Mouse (Mus musculus) layer of hippocampus, postnatal 10 days (tissue): Measurements from ENCODE around the gene Zbtb6. TPM values are rescaled to one million over a fixed set of nuclear protein-coding genes. Genes with fewer than 3 reads are reported as not detected.

Source experiments
- DNase-seq, 2 experiments: peaks; one replicate each; pipeline ENCODE4 v3.0.0; 2021; ENCODE audit warnings: low spot score in 2 of 2
- long read RNA-seq: library from polyadenylated mRNA; stranded (forward); transcript quantifications from one replicate; pipeline ENCODE4 v2.0.0, GENCODE M21; 2023
- total RNA-seq, 2 experiments: library from RNA; stranded (reverse); gene quantifications; 2 replicates each; pipeline ENCODE4 v1.2.3; 2021

Gene Zbtb6
- total RNA-seq, result 10 to 100 TPM; 14.9 to 16.3 TPM
- long read RNA-seq, full-length matches to known transcripts, result 1 of 3 reads
- long read RNA-seq, partial matches to known transcripts, result 0 of 3 reads
- long read RNA-seq, other reads (novel, unspliced or antisense), result 2 of 3 reads

DNA sequence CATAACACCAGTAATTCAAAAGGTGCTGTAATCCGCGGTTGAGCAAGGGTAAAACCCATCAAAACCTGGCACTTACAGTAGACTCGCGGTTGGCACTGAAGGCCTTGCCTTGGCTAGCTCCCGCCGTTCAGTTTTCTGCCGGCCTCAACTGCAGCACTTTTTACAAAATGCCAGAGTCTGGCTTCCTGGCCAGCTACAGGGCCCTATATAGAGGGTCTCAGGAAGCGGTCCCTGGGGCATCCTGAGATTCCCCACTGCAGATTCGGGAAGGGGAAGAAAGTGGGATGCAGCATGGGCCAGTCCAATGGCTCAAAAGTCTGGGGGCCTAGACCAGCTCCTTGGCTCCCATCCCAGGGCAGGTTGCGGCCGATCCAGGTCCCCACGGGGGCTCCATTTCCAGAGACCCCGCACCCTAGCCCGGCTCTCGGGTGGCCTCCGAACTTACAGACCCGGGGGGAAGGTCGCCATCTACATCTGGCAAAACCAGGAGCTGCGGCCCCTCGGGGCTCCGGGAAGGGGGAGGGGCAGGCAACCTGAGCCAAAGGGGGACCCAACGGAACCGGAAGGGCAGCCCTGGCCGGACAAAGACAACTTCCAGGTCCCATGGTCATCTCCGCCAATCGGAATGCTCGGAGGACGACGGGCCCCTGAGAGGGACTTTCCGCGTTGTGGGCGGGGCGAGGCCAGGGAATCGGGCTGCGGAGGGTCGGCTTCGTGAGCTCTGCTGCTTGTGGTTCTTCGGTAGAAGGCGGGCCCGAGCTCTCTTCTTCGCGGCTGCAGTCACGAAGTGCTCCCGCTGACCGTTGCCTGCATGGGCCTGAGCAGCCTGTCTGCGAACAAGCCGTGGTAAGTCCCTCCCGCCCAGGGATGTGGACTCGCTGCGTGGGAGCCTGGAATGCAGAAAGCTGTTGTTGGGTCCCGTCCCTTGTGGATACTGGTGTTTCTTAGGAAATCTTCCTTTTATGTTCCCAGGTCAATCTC, at the start of gene Zbtb6, which contains the start of the genes Zbtb26 and Rabgap1:
Gene Zbtb6 (minus strand): TSS at position 561 of the 981 bp plus-strand sequence.
Gene Zbtb26 (minus strand): TSS at position 525 of the 981 bp plus-strand sequence.
Gene Rabgap1 (plus strand): TSS at position 669 of the 981 bp plus-strand sequence.
- DNase-seq, result peak; percentile 93 to 96

- DNase-seq, result no peak
Measured at GRCm38 (mm10) chr2:37488956-37489355, 46.0 kb upstream of the Zbtb6 start.

DNA sequence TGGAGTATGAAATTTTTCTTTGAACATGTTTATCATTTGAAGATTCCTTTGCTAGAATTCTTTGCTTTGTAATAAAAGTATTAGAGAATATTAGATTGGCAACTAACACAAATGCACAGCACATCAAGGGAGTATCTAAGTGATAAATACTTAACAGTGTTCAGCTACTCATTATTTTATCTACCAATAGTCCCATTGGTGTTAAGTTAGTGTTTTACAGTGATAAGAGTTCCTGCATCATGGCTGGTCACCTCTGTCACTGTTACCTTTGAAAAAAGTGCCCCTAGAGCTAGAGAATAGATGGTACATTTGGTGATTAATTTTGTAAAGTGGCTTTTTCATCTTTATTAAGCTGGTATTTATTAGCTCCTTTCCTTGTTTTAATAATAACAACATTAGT, 43.4 kb upstream of the Zbtb6 start:
- no peak for DNase-seq

DNA sequence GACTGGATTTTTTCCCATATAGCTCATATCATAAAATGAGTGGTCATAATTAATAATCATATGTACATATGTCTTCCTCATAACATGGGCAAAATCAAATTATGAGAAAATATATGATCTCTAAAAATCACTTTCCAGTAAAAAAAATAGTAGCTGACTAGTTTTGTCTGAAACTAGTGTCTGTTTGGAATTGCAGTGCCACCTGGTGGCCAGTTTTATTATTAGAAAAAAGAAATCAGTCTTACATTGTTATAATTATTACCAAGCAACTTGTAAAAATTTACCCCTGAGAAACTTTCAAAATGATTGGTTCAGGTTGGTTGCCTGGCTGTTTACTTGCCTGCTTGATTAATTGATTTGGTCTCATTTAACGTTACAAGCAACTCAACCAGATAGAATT, 42.4 kb upstream of the Zbtb6 start:
- DNase-seq, result peak in 1 of 2 experiments; percentile 28

DNA sequence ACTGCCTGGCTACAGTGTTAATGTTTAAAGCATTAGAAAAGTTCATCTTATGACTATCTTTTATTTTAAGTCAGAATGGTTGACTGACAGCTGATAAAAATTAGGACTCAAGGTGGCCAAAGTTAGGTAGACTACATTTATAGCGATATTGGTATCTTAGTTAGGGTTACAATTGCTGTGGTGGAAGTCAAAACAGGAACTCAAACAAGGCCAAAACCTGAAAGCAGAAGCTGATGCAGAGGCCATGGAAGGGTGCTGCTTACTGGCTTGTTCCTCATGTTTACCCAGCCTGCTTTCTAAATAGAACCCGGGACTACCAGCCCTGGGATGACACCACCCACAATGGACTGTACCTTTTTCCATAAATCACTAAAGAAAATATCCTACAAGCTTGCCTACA, 41.2 kb upstream of the Zbtb6 start:
- DNase-seq, result no peak

DNA sequence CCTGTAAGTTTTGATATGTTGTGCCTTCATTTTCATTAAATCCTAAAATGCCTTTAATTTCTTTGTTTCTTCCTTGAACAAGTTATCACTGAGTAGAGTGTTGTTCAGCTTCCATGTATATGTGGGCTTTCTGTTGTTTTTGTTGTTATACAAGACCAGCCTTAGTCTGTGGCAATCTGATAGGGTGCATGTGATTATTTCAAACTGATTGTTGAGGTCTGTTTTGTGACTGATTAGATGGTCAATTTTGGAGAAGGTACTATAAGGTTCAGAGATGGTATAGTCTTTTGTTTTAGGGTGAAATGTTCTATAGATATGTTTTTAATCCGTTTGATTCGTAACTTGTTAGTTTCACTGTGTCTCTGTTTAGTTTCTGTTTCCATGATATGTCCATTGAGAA, 37.1 kb upstream of the Zbtb6 start:
- DNase-seq, result no peak

DNA sequence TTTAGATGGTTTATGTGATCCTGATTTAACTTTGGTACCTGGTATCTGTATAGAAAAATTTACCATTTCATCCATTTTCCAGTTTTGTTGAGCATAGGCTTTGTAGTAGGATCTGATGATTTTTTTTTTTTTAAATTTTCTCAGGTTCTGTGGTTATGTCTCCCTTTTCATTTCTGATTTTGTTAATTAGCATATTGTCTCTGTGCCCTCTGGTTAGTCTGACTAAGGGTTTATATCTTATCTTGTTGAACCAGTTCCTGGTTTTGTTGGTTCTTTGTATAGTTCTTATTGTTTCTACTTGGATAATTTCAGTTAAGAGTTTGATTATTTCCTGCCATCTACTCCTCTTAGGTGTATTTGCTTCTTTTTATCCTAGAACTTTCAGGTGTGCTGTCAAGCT, 36.6 kb upstream of the Zbtb6 start:
- DNase-seq, result no peak

GRCm38 (mm10) chr2:37466266-37466665, 23.3 kb upstream of the Zbtb6 start:
- DNase-seq, result no peak

GRCm38 (mm10) chr2:37460707-37461106, 17.7 kb upstream of the Zbtb6 start:
- no peak for DNase-seq

DNA sequence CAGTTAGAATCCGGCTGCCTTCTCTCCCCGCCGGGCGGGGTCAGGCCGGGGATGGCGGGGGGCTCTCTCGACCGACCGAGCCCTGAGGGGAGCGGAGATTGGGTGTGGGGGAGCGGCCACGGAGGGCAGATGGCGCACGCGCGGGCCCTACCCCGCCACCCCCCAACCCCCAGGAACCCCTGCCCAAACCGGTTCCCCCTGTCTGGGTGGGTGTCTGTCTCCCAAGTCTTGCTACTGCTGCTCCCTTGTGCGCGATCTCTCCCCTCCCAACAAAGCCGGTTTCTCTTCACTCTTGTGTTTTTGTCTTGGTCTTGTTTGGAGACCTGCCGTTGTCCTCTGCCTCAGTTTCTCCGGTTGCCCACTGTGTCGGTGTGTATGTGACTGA, 9.4 kb upstream of the Zbtb6 start:
- DNase-seq, result no peak

DNA sequence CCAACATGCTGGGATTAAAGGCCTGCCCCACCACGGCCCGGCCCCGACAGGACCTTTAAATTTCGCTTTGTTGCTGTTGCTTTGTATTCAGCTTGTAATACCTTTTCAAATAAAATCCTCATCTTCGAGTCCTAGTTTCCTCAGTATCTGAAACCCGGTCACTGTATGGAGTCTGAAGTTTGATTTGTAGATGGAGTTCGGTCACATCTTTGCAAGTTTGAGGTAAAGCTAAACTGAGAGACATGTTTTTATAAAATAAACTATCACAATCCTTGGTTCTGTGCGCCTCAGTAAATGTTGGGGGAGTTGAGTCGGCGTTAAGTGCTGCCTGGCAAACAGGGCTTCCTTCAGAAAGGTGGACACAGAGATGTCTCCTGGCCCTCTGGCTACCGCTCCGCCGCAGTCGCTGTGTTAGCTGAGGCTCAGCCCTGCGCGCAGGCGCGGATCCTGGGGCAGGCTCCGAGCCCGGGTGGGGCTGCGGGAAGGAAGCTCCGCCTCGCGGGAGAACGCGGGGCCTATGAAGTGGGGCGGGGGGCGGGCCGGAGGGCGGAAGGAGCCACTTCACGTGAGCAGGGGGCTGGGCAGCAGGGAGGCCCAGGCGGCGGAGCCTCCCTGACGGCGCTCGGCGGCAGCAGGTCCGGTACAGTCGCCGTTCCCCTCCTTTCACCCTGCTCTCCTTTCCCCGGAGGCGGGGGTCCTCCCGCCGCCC, 8.8 kb upstream of the Zbtb6 start:
- DNase-seq, result peak; percentile 91 to 94

GRCm38 (mm10) chr2:37431609-37432008, 11.4 kb downstream of the Zbtb6 start:
- DNase-seq, result no peak

- peak; percentile 74 to 83 for DNase-seq
Measured at GRCm38 (mm10) chr2:37430593-37431464, 12.1 kb downstream of the Zbtb6 start.

- no peak for DNase-seq
Measured at GRCm38 (mm10) chr2:37423671-37424070, 19.3 kb downstream of the Zbtb6 start.

DNA sequence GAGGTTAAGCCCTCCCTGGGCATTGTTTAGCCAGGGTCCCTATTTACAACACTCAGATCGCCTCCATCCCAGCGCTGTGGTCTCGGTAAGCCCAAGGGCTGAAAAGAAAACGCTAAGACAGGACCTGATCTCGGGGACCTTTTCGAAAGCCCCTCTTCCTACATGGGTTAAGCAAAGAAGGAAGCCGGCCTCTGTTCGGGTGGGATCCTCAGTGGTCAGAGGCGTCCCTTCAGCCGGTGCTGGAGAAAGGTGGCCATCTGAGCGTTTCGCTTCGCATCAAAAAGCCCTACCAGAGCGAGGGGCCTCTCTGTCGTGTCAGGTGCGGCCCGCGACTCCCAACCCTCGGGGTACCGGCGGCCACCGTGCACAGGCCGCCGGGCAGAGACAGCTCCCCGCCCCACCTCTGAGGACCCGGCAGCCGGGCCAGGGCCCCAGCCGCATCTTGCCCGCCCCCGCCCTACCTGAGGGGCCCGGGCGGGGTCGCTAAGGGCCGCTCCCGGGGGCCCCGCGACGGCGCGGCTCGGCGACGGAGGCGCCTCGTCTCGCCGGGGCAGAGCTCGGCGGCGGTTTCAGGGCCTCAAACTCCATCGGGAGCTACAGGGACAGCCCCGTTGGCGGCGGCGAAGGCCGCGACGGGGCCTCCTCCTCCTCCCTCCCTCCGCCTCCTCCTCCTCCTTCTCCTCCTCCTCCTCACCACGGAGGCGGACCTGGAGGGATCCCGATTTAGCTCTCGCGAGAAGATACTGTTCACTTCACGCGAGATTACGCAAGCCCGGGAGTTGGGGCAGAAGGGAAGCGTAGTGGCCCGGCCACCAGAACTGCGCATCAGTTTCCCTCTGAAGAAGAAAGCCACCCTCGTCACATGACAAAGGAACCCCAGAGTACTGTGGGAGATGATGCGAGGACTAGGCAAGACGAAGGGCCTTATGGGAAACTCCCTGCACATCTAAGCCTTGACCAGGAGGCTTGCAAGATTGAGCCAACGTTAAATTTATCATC, 20.4 kb downstream of the Zbtb6 start, which contains the start of gene Rc3h2:
Gene Rc3h2 (minus strand): TSS at position 598 of the 999 bp plus-strand sequence.
- DNase-seq, result peak; percentile 93 to 94

GRCm38 (mm10) chr2:37421903-37422302, 21.1 kb downstream of the Zbtb6 start:
- DNase-seq, result no peak

DNA sequence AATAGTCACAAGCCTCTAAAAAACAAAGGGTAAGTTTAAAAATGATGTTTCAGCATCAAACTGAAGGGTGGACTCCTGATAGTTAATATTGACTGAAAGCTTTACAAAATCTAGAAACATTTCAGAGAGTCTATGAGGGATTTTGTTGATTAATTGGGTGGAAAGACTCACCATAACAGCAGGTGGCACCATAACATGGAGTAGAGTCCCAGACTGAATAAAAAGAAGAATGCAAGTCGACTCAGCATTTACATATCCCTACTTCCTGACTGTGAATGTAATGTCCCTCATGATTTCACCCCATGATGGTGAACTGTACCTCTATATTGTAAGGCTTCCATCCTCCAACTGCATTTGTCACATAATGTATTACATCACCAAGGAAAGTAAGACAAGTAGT, 47.4 kb downstream of the Zbtb6 start:
- DNase-seq, result no peak

DNA sequence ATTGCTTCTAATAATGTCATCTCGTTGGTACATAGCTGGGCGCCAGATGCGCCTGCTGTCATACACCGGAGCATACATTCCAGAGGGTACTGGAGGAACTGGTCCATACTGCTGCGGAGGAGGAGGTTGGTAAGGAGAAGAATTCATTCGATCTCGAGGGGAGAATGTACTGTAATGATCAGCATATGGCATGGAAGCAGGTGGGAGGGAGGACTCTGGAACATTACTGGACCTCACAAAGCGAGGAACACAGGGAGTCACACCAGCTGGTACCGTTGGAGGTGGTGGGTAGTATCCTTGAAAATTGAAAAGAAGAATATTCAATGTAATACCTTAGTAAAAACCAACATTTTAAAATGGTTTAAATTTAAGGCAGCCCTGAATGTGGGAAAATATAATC, 60.0 kb downstream of the Zbtb6 start:
- no peak for DNase-seq

DNA sequence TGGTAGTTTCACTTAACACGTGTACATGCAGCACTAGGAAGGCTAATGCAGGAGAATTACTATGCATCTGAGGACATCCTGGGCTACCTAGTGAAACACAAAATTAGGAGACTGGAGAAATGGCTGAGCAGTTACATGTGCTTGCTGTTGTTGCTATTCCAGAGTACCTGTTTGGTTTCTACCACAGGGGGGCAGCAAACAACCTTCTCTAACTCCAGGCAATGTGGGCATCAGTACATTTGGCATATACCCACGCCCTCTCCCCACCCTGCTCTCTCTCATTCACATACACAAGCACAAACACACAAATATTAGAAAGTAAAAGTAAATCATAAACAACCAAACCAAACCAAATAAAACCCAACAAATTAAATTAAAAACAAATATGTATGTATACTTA, 62.8 kb downstream of the Zbtb6 start:
- DNase-seq, result peak; percentile 56 to 70
